Mouse (Mus musculus) layer of hippocampus, adult 2 months (tissue): ENCODE data around the gene Gm16427. TPM values are rescaled to one million over a fixed set of nuclear protein-coding genes. Genes with fewer than 3 reads are reported as not detected.
"Not testable (repeated sequence)": the region's sequence is repeated elsewhere in the genome, so short reads cannot be mapped to it uniquely, and the experiment has no call there.

Experiments
- DNase-seq, 2 experiments: peaks; one replicate each; pipeline ENCODE4 v3.0.0; 2022; ENCODE audit warnings: low spot score in 2 of 2
- H3K27ac ChIP-seq: fragments of 200-600 bp; 2 replicates; pipeline ENCODE4 v1.8.1; 2022
- H3K4me3 ChIP-seq: fragments of 200-600 bp; 2 replicates; pipeline ENCODE4 v1.8.1; 2022; ENCODE audit warnings: mild to moderate bottlenecking
- long read RNA-seq, 2 experiments: library from polyadenylated mRNA; stranded (forward); transcript quantifications; one replicate each; pipeline ENCODE4 v2.0.0; 2021; ENCODE audit warnings: borderline mapping rate in 2 of 2
- total RNA-seq, 2 experiments: library from RNA; stranded (reverse); gene quantifications; 2 replicates each; pipeline ENCODE4 v1.2.3; 2021

The Gm16427 gene
- total RNA-seq = not detected
- long read RNA-seq, experiment 1 = 0 reads
- long read RNA-seq, experiment 2 = 0 reads

GRCm38 (mm10) chr5:93540100-93540499 is at the start of gene Gm16427:
Gene Gm16427, minus strand, starts transcription at chr5:93540200.
- H3K27ac ChIP-seq, H3K4me3 ChIP-seq, DNase-seq: not testable (repeated sequence)

Other genes starting within 250 kb of the Gm16427 start
- gene C87414, start 131.4 kb upstream of the Gm16427 start, total RNA-seq = not detected